Mouse (Mus musculus) embryo, embryonic 11.5 days (tissue): ENCODE results near the gene Auts2.
A peak's percentile ranks its signal among the peaks of the same experiment; 100 is the strongest.

Source experiments
- DNase-seq: peaks from one replicate; pipeline ENCODE4 v3.0.0-alpha.2; 2012; ENCODE audit warnings: low read depth, low spot score

Gene Auts2

DNA sequence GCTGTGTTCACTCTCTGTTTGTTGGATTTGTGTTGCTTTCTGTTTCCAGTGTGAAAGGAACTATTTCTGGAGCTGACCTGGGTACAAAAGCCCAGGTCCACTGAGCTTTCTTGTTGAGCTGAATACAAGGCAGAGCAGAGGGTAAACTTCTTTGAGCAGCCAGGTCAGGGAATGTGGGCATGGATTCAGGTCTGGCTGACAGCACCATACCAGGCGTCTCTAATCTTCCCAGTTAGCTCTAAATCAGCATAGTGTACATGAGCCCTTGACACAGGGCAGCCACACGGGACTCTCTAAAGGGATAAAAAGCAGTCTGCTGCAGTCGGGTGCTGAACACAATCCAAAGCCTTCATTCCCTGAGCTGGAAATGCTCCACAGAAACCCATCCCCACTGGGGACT, 444.7 kb downstream of the Auts2 start:
- DNase-seq: no peak

DNA sequence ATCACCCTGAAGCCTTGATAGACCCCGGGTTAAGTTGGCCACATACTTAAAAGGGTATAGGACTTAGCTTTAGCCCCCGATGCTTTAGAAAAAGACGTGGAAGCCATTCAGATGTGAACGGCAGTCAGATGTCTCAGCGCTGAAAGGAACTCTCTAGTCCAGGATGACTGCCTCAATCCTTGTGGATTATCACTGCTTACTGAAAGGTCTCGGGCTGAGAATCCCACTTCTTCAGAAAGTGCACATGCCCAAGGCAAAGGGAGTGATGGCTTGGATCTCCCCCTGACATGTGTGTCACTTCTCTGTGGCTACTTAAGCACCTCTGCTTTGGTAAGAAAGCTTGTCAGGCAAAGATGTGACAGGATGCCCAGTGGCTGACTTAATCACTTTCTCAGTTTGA, 450.4 kb downstream of the Auts2 start:
- no peak for DNase-seq

DNA sequence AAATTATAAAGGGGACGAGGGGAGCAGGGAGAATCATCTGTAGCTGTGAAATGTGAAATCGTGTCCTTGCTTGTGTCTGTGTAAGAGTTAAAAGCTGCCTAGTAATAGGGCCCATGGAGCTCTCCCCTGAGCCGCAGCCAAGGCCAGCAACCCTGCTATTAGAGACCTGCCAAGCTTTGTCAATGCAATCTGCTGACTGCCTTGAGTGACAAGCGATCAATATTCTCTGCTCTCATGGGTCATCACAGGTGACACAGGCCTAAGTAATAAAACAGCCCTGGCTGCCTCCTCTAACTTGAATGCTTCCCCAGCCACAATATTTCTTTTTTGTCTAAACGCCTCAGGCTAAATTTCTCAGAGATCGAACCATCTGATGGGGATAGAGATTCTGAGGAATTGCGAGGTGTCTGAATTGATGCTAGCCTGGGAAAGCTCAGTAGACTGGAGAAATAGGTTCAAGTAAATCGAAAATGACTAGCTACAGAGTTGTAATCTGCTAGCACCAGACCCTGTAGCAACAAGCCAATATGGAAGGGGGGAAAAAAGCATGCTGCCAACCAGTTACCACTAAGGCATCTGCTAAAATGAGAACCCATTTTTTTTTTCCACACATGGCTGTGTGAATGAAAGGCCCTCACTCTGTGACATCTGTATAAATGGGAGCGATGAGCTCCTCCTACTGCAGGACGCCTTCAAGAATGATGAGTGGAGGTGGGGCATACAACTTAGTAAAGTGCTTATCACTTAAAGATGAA, 453.5 kb downstream of the Auts2 start:
- no peak for DNase-seq

DNA sequence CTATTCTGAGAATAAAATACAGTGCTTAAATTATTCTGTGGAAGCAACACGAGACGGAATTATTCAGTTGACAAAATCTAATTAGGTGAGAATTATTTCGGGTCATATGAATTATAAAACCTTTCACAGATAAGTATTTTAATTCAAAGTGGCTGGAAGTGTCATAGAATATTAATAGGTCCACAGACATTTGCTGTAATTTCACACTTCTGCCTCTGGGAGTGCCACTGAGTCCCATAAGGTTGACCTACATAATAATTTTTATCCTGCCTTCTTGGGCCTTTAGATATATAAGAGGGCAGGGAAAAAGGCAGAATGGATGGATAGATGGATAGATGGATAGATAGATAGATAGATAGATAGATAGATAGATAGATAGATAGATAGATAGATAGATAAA, 454.6 kb downstream of the Auts2 start:
- no peak for DNase-seq

DNA sequence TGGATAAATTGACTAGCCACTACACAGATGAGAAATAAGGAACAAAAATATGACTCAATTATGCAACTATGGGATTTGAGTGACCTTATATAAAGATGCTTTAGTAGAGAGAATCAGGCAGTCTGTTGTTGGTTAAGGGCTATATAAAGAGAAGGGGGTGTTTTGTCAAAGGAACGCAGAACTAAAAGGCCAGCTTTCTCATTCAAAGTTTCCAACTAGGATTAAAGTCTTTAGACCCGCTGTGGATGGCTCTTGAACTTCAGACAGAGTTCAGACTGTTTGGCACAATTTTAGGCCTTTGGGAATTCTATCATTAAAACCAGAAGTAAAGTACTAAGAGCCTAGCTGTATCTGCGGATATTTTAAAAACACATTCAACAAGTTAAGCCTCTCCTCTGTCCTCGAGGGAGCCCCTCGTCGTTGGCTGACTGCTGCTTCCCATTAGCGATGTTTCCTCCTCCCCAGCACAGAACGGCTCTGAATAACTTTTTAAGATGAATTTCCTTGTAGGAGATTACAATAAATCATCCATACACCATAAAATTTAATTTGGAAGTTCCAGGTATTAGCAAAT, 459.3 kb downstream of the Auts2 start:
- peak; percentile 47 for DNase-seq

DNA sequence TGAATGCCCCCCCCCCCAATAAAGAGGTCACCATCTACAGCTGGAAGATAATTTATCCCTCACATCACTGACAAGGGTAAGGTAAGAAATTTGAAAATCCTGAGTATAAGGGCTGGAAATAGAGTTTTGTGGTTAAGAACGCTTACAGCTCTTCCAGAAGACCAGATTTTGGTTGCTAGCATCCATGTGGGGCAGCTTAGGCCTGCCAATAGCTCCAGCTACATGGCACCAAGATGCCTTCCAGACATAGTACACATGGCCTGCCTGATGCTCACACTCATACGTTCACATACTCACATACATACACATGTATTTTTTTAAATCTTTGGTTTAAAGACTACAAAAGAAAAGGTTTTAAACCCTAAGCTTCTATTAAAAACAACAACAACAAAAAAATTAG, 467.2 kb downstream of the Auts2 start:
- DNase-seq: no peak

DNA sequence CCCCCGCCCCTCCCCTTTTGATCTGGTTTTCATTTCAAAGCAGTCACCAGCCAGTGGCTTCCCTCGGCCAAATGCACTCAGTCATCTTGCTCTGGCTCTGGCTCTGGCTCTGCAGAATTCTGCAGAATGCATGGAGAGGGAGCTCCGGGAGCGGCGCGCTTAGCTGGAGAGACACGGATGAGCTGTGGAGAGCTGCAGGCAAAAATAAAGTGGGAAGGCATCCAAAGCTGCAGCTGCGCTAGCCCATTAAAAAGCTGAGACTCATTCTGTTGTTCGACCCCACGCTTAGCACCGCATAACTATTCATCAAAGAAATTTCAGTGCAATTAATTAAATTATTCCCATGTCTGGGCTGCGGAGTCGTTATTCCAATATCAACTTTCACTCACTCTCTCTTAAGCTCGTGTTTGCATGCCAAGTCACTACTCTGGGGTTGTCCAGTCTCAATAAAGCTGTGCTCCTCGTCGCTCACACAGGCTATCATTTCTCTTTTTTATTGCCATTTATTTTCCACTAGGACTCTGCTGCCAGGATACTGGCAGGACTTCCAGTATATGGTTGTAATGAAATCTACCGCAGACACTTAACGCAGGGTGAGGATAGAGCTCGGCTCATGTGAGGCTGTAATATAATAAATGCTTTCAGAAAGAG, 468.3 kb downstream of the Auts2 start:
- DNase-seq: peak; percentile 62

DNA sequence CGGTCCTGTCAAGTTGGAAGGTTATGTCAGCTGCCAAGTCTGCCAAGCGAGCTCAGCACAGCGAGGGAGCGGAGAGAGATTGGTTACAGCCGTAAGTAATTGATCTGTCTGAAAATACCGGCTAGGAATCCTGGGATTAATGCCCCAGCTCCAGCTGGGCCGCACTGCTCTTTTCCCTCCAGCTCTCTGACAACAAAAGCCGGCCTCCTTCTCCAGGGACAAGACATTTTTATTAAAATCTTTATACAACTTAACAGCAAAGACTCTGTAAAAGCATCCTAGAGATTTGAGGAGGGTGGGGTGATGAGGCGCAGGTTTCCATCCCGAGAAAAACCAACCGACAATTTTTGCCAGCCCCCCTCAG, 468.8 kb downstream of the Auts2 start:
- DNase-seq: peak; percentile 49

DNA sequence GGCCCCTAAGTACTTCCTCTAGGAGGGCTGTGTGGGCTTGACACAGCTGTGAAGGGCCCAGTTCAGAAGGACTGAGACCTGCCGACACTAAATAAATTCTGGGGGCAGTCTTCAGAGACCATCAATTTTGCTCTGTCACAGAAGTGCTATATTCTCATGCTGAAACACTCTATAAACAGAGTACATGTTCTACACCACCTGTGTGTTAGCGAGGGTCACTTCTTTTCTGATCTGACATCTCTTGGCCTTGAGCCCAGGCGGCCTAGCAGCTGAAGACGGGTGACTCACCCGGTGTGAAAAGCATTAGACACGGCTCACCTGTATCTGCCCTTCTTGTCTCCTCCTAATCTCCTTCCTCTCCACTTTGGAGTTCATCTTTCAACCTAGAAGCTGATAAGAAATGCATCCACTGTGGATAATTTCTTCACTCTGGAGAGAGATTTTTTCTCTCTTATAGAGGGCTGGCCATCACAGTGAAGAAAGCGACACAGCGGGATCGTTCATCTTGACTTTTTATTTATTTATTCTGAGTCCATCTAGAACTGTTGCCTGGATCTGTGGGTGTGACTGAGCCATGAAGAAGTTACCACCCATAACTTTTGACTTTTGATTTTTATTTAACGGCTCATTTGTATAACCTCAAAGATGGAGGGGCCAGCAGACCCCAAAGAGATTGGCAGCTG, 469.3 kb downstream of the Auts2 start:
- peak; percentile 22 for DNase-seq

DNA sequence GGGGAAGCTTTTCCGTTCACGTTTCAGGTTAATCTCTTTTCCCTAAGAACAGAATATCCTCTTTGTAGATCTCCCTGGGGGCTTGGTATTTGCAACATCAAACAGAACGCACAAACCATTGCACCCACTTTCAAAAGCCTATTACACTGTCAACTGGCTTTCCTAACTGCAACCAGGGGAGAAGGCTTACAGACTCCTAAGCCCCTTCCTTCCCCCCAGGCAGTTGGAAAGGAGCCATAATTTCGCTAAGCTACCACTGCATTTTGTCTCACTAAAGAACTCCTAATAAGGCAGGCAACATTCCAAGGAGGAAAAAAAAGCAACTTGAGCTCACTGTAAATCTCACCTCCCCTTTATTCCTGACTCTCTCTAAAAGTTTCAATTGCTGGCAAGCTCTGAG, 470.8 kb downstream of the Auts2 start:
- no peak for DNase-seq

DNA sequence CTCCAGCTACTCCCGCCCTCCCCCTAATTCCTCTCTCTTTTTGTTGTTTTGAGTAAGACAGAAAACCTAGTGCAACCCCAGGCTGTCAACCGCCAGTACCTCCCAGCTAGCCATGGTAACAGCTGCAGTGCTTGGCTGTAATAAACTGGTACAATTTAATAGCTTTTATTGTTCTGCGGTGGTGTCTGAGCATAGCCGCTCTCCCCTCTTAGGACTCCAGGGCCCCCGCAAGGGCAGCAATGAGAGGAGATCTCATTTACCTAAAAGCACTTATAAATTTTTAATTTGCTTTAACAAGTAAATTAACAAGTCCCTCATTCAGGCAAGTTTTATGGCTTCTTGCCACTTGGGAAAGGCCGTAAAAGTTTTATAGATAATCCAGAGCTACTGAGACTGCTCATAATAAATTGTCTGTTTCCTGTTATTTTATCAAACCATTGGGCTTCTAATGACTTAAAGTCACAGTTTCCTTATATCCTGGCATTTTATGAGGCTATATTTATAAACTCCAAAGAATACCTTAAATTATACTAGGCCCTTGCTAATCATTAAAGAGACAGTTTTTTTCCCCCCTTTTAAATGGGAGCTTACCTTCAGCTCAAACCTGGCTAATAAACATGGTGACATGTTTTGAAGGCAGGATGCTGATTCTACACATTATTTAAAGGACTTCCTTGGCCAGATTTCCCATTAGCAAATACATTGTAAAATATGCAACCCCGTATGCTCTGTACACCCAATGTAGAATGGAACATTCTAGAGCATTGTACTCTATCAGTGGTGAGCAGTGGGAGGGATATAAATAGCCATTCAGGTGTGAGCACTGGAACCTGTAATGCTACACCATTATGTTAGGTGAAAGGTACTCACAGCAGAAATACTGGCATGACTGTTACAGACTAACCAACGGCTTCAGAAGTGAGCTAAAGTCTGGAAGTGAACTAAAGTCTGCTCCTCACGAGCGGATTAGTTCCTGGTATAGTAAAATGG, 475.1 kb downstream of the Auts2 start:
- peak; percentile 23 for DNase-seq

DNA sequence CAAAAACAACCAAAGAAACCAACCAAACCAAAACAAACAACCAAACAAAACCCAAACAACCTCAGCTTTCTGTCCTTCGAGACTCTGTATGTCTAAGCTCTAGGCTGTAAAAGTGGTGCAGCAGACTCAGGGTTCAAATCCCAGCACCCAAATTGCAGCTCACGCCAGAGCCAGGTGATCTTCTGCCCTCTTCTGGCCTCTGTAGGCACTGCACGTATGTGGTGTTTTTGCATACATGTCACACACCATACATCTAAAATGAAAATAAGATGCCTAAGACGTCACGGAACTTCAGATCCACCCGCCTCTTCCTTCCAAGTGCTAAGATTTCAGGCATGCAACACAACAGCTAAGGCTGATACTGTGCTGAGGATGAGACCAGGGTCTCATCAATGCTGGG, 483.0 kb downstream of the Auts2 start:
- no peak for DNase-seq

DNA sequence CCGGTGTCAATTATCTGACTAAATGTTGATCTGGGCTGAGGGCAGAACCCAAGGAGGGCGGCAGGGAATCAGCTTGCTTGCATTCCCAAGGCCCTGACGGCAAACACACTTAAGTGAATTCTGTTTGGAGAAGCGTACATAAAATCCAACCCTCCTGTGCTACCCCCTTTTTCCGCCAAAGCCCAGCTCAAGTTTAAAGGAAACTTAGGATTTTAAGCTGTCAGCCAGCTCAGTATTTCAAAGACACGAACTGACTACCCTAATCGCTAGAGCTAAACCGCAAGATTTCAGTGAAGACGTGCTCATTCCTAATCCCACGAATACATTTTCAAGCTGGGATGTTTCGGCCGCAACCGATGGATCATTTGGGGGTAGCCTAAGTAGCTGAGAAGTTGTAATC, 490.5 kb downstream of the Auts2 start:
- no peak for DNase-seq

DNA sequence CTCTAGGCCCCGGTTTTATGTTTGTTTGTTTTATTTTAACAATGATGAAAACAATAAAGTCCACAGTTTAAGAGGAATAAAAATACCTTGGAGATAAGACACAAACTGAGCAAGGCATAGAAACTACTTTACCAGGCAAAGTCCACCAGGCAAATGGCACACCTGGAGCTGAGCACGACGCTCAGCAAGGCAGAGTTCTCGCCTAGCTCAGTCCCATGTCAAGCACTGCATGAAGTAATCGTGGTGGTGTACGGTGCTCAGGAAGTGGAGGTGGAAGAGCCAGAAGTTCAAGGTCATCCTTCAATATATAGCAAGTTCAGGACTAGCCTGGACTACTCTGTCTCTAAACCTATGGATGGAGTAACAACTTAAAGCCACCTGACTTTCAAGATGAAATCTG, 503.6 kb downstream of the Auts2 start:
- DNase-seq: no peak

DNA sequence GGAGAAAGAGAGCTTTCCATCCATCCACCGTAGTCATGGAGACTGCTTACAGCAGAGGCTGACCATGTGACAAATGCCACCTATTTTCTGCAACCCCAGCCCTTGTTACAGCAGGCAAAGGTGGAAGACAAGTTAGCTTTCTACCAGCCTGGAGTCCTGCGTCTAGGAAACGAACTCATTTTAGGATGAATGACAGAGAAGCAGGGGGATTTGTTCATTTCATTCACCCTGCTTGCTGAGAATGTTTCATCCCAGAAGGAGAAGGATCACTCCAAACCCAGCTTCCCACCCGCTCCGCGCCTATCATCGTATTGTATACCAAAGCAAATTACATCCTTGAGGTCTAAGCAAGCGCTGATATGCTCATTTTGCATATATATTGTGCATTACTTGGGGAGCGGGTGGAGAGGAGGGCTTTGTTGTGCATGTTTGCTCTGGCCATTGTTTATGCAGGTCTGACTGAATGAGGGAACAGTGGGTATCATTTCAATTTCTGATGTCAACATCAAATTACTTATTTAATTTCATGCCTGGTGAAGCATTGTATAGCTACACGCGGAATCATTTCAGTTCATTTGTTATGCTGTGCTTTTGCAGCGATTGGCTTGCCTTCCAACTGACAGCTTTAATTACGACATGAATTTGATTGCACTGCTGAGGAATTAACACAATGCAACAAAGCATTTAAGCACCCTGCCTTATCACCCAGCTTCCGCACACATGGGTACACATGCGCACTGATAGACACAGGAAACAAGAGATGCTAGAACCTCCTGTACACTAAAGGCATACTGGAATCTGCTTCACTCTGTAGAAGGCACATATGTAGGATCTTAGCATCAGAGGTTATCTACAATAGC, 509.4 kb downstream of the Auts2 start:
- DNase-seq: no peak

DNA sequence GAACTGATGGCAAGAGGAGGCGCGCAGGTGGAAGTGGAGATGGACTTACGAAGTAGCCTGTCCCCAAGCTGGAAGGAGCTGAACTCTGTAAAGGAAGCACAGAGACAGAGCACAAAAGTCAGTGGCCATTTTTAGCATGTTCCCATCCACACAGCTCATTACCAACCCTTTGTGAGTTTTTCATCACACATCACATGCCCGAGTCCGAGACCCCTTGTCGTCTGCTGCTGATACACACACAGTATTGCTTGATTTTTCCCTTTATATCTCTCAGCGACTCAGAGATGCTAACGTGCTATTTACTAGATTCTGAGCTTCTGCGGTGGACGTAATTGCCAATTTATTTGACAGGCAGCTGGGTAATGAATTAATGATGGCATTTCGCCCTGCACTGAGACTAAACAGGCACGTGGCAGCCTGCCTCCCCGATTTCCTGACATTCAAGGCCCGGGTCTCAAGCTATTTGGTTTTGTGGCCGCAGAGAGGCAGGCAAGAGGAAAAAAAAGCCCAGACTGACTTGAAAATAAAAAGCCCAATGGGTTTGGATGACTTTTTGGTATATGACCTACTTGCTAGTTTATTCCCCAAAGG, 512.1 kb downstream of the Auts2 start:
- DNase-seq: no peak

DNA sequence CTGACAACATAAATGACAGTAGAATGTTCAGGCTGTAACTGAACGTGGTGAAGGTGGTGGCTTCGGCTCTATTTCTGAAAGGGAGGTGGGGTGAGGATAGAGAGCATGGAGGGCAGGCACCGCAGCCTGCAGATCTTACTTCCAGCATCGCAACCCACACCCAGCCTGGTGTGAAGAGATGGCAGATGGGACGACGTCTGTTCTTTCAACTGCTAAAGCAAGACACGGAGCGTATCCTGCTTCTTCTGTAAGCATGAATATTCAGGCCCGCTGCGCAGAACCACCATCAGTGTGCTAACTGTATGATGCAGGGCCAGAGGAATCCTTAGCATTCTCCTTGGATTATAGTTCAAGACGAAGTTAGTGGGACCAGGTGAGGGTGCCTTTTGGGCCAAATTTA, 513.5 kb downstream of the Auts2 start:
- no peak for DNase-seq

DNA sequence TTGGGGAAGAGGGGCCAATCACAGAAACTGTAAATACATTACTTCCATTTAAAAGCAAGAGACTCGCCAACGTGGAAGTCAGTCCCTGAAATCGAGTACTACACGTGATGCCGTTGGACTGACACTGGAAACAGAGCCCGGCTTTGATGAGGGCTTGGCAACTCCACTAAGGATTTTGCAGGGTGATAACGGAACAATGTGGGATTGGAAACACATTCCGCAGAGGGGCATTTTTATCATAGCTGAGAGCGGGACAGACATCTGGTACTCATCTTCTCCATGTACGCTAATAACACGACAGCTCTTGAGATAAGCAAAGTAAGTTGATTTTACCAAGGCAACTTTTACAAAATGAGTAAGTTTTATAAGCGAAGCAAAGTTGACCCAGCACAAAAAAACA, 514.1 kb downstream of the Auts2 start:
- DNase-seq: no peak

DNA sequence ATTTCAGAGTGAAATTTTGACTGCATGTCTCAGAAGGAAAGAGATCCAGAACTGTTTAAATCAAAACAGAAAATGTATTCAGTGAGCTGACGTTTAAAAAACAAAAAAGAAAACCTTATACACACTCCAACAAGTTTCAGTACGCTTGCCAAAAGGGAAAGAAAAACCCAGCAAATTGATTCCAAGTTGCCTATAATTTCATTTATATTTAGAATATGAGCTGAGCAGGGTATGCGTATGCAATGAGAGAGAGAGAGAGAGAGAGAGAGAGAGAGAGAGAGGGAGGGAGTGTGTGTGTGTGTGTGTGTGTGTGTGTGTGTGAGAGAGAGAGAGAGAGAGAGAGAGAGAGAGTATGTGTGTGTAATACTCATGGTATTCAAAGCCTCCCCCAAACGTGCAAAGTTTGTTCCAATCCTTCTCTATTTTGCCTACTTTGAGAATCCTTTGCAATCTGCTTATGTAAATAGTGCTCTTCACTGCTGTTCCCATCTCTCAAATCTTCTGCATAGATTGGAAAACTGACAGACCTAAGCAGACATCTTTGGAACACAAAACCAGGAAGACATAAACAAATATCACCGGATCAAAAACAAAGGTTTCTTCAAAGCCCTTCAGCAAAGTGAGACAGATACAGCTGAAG, 515.2 kb downstream of the Auts2 start:
- DNase-seq: no peak

DNA sequence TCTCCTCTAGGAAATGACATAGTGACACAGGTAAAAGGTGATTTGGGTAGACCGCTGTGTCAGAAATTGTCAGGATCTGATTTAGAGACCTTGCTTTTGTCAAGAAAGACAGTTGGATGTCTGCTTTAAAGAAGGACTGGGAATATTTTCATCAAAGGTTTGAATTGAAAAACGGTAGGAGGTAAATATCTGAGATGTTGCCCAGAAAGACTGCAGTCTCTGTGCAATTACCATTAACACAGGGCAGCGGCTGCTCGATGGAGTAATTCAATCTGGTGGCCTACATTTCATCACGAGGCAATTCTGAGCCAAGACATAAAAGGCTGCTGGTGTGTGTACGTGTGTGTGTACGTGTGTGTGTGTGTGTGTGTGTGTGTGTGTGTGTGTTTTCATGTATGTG, 529.8 kb downstream of the Auts2 start:
- DNase-seq: no peak
